Mouse (Mus musculus) liver, embryonic 18 days (tissue): Measurements from ENCODE around the gene Syce1l. TPM values are rescaled to one million over a fixed set of nuclear protein-coding genes. Genes with fewer than 3 reads are reported as not detected.

Experiments
- polyA plus RNA-seq: library from polyadenylated mRNA; depleted of rRNA; stranded (reverse); fragments of >200 nt; gene quantifications from 2 replicates; pipeline ENCODE4 v1.2.3, GENCODE M21; 2012; rRNA removed

The Syce1l gene
- polyA plus RNA-seq = not detected in 2 replicates

DNA sequence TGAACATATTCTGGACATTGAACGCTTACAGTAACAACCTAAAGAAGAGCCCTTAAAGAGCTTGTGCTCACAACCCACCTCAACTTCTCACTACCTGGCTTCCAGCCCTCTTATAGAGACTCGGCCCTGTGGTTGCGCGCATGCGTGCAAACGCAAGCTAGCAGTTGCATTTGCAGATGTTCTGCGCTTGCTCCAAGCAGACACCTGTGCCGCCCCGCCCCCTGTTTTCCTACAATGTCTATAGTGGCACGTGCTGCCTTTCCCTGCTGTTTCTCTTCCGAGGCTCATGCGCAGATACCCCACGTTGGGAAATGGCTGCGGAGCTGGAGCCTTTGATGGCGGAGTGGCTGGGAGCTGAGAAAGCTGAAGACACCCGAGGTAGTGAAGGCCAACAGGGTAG, at the start of gene Syce1l:
Gene Syce1l (plus strand): TSS at position 288 of the 400 bp plus-strand sequence.

DNA sequence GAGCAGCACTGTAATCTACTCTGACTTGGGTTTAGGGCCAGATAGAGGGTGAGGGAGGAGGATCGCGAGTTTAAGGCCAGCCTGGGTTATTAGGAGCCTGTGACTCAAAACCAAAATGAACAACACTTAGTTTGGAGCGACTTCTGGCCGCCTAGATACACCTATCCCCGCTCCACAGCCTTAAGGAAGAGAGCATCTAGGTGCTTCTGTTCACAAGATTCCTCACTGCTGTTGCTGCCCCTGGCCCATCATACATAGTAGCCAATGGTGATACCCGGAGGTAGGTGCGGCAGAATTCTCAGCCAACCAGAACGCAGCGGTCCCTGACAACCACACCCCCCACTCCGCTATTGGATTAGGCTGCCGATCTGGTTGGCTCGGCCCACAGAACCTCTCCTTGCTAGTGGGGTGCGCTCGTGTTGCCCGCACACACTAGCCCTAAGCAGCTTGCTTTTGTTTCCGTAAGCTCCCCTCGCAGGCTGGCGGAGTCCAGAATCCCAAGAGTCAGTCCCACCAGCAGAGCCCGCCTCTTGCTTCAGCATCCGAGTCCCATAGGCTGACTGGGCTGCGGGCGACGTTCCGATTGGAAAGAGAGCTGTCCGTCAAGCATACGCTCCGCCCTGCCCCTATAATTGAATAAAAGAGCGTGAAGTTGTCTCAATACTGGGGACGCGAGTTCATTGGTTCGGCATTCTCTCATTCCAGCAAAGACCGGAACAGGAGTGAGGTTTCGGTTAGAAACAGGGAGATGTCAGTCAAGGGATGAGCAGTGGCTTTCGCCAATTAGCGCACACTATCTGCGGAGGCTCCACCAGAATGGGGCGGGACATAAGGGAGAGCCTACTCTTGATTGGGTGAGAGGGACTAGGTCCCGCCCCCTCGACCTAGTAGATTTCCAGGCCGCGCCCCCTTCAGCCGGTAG, 8.1 kb upstream of the Syce1l start, which contains the start of gene Mon1b:
Gene Mon1b (plus strand): TSS at position 918 of the 922 bp plus-strand sequence.

Other genes with a start within 250 kb of the Syce1l start
- 0.99 and 1.1 TPM in 2 replicates for gene Mon1b, start 7.6 kb upstream of the Syce1l start, polyA plus RNA-seq
- gene Adamts18, start 205.5 kb downstream of the Syce1l start, polyA plus RNA-seq = 0.01 and 0.02 TPM in 2 replicates